Mouse (Mus musculus) heart, postnatal 36 days (tissue): Measurements from ENCODE around the gene Il4i1. TPM values are rescaled to one million over a fixed set of nuclear protein-coding genes. Genes with fewer than 3 reads are reported as not detected.

Experiments used
- DNase-seq, 2 experiments: peaks; one replicate each; pipeline ENCODE4 v3.0.0; 2021 to 2022
- intact Hi-C: fragments of 180-260 bp; cut with DNase I; formaldehyde crosslinking; loops from one replicate; pipeline ENCODE4 v1.15.1; 2025
- total RNA-seq, 2 experiments: library from RNA; stranded (reverse); gene quantifications; 2 replicates each; pipeline ENCODE4 v1.2.3; 2021

Gene Il4i1
- under 1 TPM; 0.89 TPM for total RNA-seq

GRCm38 (mm10) chr7:44815721-44816469 is at the start of gene Il4i1, which contains the start of gene Nup62:
Gene Il4i1 (plus strand): TSS chr7:44816387.
Gene Nup62 (plus strand): TSS chr7:44816088.
- intact Hi-C loops, result loop anchor here (2.0 kb wide), 1 partner anchor 65 kb away; the partner anchor contains the start of gene Zfp473
- peak; percentile 98 to 99 for DNase-seq

GRCm38 (mm10) chr7:44768129-44768528 is 48.1 kb upstream of the Il4i1 start:
- intact Hi-C loops, result no loop called here

GRCm38 (mm10) chr7:44770046-44770578 is 46.1 kb upstream of the Il4i1 start:
- DNase-seq, result peak; percentile 70 to 72
- intact Hi-C loops, result loop anchor here (5.0 kb wide), 1 partner anchor 42 kb away; no protein-coding TSS in a partner anchor

More at GRCm38 (mm10) chr7:44768129-44768528, 48.1 kb upstream of the Il4i1 start:
- DNase-seq, result no peak

- intact Hi-C loops, result loop anchor here (5.0 kb wide), 1 partner anchor 40 kb away; no protein-coding TSS in a partner anchor
- no peak for DNase-seq
These were observed 43.5 kb upstream of the Il4i1 start for GRCm38 (mm10) chr7:44772591-44773204.

GRCm38 (mm10) chr7:44776849-44777498 is 39.2 kb upstream of the Il4i1 start:
- intact Hi-C loops, result no loop called here
- DNase-seq, result no peak

- intact Hi-C loops, result no loop called here
- DNase-seq, result no peak
These were observed 36.1 kb upstream of the Il4i1 start for GRCm38 (mm10) chr7:44780101-44780500.

GRCm38 (mm10) chr7:44789531-44789930 is 26.7 kb upstream of the Il4i1 start:
- no peak for DNase-seq
- intact Hi-C loops, result no loop called here

GRCm38 (mm10) chr7:44790066-44790465 is 26.1 kb upstream of the Il4i1 start:
- intact Hi-C loops, result no loop called here
- DNase-seq, result no peak

- DNase-seq, result no peak
- intact Hi-C loops, result no loop called here
These were observed 23.4 kb upstream of the Il4i1 start for GRCm38 (mm10) chr7:44792781-44793180.

- intact Hi-C loops, result no loop called here
- DNase-seq, result no peak
These were observed 7.3 kb upstream of the Il4i1 start for GRCm38 (mm10) chr7:44808927-44809326.

- intact Hi-C loops, result no loop called here
- DNase-seq, result no peak
These were observed 6.7 kb upstream of the Il4i1 start for GRCm38 (mm10) chr7:44809466-44809865.

- DNase-seq, result no peak
- intact Hi-C loops, result loop anchor here (5.0 kb wide), 1 partner anchor 38 kb away; no protein-coding TSS in a partner anchor
These were observed 5.8 kb upstream of the Il4i1 start for GRCm38 (mm10) chr7:44810365-44810764.

GRCm38 (mm10) chr7:44810819-44811557 is 5.2 kb upstream of the Il4i1 start:
- intact Hi-C loops, result loop anchor here (5.0 kb wide), 1 partner anchor 39 kb away; no protein-coding TSS in a partner anchor
- DNase-seq, result no peak

GRCm38 (mm10) chr7:44812651-44813325 is 3.4 kb upstream of the Il4i1 start:
- intact Hi-C loops, result loop anchor here (5.0 kb wide), 1 partner anchor 40 kb away; no protein-coding TSS in a partner anchor
- no peak for DNase-seq

- intact Hi-C loops, result loop anchor here (2.0 to 5.0 kb wide), 2 partner anchors 42 to 63 kb away; partner anchors contain the start of gene Zfp473
- DNase-seq, result no peak
These were observed 2.2 kb upstream of the Il4i1 start for GRCm38 (mm10) chr7:44813985-44814384.

- intact Hi-C loops, result loop anchor here (2.0 to 5.0 kb wide), 2 partner anchors 42 to 64 kb away; partner anchors contain the start of gene Zfp473
- DNase-seq, result no peak
These were observed 1.8 kb upstream of the Il4i1 start for GRCm38 (mm10) chr7:44814423-44814822.

- no peak for DNase-seq
- intact Hi-C loops, result loop anchor here (2.0 to 5.0 kb wide), 2 partner anchors 43 to 64 kb away; partner anchors contain the start of gene Zfp473
These were observed 1.1 kb upstream of the Il4i1 start for GRCm38 (mm10) chr7:44814952-44815553.

GRCm38 (mm10) chr7:44816470-44817021 is 359 bp downstream of the Il4i1 start, which contains the start of gene Atf5:
Gene Atf5 (minus strand): TSS chr7:44816658.
- intact Hi-C loops, result no loop called here
- DNase-seq, result peak; percentile 68 to 81
